Mouse (Mus musculus): ENCODE measurements around the gene Fbxl18. TPM values are rescaled to one million over a fixed set of nuclear protein-coding genes. Genes with fewer than 3 reads are reported as not detected.
"Not testable (repeated sequence)": the region's sequence is repeated elsewhere in the genome, so short reads cannot be mapped to it uniquely, and the experiment has no call there.

Gene Fbxl18
- polyA plus RNA-seq, 1 experiment = 9.9 TPM

DNA sequence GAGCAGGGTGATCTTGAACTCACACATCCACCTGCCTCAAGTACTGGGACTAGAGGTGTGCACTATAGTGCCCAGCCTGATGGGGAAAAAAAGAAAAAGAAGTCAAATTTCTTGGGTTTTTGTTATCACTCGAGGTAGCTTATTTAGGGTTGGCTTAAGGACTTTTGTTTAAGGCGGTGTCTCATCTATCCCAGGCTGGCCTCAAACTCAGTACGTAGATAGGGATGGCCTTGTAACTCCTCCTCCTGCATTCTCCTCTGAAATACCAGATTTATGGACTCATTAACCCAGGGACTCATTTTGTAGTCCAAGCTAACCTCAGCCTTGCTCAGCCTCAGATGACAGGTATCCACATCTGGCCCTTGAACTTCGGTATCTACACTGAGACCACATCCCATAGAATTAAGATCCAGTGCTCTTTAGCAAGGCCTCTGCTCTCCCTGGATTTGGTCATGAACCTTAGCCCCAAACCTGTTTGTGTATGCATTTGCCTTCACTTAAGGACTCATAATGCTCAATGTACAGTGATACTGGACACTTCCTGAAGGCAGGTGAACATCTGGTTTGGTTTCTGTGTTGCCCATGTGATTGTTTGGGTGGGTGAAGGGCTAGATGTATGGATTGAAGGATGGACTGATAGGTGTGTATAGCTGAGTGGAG is 6.8 kb upstream of the Fbxl18 start:
- no peak for DNase-seq (ENCODE audit: low read depth, low spot score)
- 28% methylated on average over 4 of the region's 4 CpGs for WGBS

DNA sequence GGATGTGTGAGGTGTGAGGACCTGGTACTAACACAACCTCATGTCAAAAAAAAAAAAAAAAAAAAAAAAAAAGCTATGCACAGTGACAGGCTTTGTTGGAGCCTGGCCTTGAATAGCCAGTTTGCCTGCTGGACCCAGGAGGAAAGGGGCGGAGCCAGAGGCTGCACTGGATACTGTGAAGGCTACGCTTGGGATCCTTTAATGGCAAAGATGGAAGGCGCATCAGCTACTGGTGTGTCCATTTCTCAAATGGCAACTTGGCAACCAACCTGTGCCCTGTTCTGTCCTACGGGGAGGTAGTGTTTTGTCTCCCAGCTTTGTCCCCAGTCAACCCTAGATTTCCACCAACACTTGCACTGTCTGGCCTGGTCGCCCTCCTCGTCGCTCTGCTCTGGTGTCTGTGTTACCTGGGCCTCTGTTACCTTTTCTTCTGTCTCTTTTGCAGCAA is 6.2 kb upstream of the Fbxl18 start:
- WGBS = 64% methylated on average over 7 of the region's 7 CpGs

GRCm38 (mm10) chr5:142900651-142901050 is 5.4 kb upstream of the Fbxl18 start:
- 70% methylated on average over 7 of the region's 7 CpGs for WGBS
- DNase-seq (ENCODE audit: low read depth, low spot score) = no peak

More for the DNA sequence above, 6.2 kb upstream of the Fbxl18 start:
- no peak for DNase-seq (ENCODE audit: low read depth, low spot score)

DNA sequence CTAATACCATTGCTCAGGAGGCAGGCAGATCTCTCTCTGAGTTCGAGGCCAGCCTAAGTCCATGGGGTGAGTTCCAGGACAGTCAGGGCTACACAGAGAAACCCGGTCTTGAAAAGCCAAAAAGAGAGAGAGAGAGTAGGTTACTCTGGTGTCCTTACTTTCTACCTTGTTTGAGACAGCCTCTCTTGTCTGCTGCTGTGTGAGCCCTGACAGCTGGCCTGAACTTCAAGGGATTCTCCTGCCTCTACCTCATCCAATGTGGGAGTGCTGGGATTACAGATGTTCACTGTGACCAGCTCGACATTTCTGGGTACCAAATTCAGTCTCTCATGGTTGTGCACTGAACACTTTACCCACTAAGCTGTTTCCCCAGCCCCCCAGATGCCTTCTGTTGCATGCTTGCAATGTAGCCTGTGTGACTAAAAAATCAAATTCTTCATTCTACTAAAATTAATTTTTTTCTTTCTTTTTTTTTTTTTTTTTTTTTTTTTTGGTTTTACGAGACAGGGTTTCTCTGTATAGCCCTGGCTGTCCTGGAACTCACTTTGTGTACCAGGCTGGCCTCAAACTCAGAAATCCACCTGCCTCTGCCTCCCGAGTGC is 4.8 kb upstream of the Fbxl18 start:
- DNase-seq (ENCODE audit: low read depth, low spot score) = no peak
- WGBS = 61% methylated on average over 5 of the region's 5 CpGs

GRCm38 (mm10) chr5:142899057-142899601 is 3.9 kb upstream of the Fbxl18 start:
- no peak for DNase-seq (ENCODE audit: low read depth, low spot score)
- 73% methylated on average over 9 of the region's 9 CpGs for WGBS

DNA sequence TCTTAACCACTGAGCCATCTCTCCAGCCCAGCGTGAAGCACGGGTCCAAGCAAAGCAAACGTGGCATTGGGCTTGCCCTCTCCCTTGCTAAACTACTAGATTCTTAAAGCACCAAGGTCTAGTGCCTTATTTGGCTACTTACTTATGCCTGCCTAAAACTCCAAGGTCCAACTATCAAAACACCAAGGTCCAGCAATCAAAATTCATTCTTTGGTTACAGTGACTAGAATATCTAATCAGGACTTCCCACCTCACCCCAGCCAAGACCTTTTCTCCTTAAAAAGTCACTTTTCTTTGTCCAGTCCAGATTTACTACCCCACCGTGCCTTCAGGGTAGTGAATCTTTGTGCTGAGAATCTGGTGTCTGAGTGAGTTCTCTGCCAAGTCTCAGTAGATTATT is 3.1 kb upstream of the Fbxl18 start:
- 79% methylated on average over 4 of the region's 4 CpGs for WGBS

GRCm38 (mm10) chr5:142897568-142898248 is 2.5 kb upstream of the Fbxl18 start:
- WGBS = 40% methylated on average over 7 of the region's 7 CpGs
- DNase-seq (ENCODE audit: low read depth, low spot score) = no peak

More for the DNA sequence above, 3.1 kb upstream of the Fbxl18 start:
- DNase-seq (ENCODE audit: low read depth, low spot score) = no peak

- DNase-seq (ENCODE audit: low read depth, low spot score) = no peak
- 67% methylated on average over 5 of the region's 5 CpGs for WGBS
These were observed 1.5 kb upstream of the Fbxl18 start for GRCm38 (mm10) chr5:142896713-142897112.

- 49% methylated on average over 10 of the region's 10 CpGs for WGBS
These were observed 971 bp upstream of the Fbxl18 start for GRCm38 (mm10) chr5:142896192-142896591.

GRCm38 (mm10) chr5:142891396-142891795 is 3.8 kb downstream of the Fbxl18 start:
- no peak for DNase-seq (ENCODE audit: low read depth, low spot score)

More at GRCm38 (mm10) chr5:142896192-142896591, 971 bp upstream of the Fbxl18 start:
- DNase-seq (ENCODE audit: low read depth, low spot score) = no peak

GRCm38 (mm10) chr5:142887533-142887932 is 7.7 kb downstream of the Fbxl18 start:
- not testable (repeated sequence) for DNase-seq (ENCODE audit: low read depth, low spot score)
- WGBS = 86% methylated on average over 3 of the region's 3 CpGs

More at GRCm38 (mm10) chr5:142891396-142891795, 3.8 kb downstream of the Fbxl18 start:
- 79% methylated on average over 6 of the region's 6 CpGs for WGBS

DNA sequence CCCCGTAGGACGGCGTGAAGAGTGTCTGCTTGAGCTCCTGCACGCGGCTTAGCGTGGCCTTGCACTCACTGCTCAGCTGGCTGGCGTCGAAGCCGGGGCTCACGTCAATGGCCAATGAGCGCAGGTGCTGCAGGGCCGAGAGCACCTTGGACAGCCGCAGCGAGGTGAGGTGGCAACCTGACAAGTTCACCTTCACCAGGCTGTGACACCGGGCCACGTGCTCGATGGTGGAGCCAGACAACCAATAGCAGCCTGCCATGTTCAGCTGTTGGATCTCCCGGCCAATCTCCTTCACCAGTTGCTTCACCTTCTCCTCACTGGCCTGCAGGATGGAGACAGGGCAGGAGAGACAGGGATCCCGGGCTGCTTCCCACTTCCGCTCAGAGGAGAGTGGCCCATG is 8.5 kb downstream of the Fbxl18 start:
- 94% methylated on average over 20 of the region's 20 CpGs for WGBS
- no peak for DNase-seq (ENCODE audit: low read depth, low spot score)

- WGBS = 95% methylated on average over 19 of the region's 19 CpGs
- no peak for DNase-seq (ENCODE audit: low read depth, low spot score)
These were observed 9.0 kb downstream of the Fbxl18 start for GRCm38 (mm10) chr5:142886181-142886580.

- 83% methylated on average over 11 of the region's 11 CpGs for WGBS
- DNase-seq (ENCODE audit: low read depth, low spot score) = no peak
These were observed 12.8 kb downstream of the Fbxl18 start for GRCm38 (mm10) chr5:142882471-142882870.

- 79% methylated on average over 8 of the region's 8 CpGs for WGBS
These were observed 13.3 kb downstream of the Fbxl18 start for GRCm38 (mm10) chr5:142881936-142882335.

DNA sequence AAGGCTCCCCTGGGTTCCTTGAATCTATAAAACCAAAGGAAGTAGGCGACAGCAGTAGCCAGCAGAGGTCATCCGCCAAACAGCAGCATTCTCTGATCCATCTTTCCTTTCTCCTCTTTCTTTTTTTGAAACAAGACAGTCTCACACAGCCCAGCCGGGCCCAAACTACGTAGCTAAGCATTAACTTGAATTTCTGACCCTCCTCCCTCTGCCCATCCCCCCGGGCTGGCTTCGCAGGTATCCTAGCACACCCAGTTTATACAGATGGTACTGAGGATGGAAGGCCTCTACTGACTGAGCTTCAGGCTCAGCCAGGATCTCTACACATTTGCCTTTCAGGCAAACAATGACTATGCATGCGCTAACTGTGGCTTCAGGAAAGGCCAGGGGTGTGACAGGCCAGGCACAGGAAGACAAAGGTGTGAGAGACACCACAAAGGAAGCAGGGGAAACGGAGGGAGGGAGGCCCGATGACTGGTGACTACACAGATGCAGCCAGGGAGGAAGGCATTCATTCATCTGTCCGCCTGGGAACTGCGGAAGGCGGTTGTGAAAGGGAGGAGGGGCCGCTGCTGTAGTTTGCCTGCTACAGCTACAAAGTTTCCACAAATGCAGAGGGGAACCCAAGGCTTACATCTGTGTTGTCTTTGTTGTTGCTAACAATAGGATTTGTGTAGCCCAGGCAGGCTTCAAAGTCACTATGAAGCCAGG is 14.3 kb downstream of the Fbxl18 start:
- 60% methylated on average over 13 of the region's 13 CpGs for WGBS
- DNase-seq (ENCODE audit: low read depth, low spot score) = no peak

More at GRCm38 (mm10) chr5:142881936-142882335, 13.3 kb downstream of the Fbxl18 start:
- DNase-seq (ENCODE audit: low read depth, low spot score) = no peak

- DNase-seq (ENCODE audit: low read depth, low spot score) = no peak
- 84% methylated on average over 6 of the region's 6 CpGs for WGBS
These were observed 15.0 kb downstream of the Fbxl18 start for GRCm38 (mm10) chr5:142880246-142880645.

DNA sequence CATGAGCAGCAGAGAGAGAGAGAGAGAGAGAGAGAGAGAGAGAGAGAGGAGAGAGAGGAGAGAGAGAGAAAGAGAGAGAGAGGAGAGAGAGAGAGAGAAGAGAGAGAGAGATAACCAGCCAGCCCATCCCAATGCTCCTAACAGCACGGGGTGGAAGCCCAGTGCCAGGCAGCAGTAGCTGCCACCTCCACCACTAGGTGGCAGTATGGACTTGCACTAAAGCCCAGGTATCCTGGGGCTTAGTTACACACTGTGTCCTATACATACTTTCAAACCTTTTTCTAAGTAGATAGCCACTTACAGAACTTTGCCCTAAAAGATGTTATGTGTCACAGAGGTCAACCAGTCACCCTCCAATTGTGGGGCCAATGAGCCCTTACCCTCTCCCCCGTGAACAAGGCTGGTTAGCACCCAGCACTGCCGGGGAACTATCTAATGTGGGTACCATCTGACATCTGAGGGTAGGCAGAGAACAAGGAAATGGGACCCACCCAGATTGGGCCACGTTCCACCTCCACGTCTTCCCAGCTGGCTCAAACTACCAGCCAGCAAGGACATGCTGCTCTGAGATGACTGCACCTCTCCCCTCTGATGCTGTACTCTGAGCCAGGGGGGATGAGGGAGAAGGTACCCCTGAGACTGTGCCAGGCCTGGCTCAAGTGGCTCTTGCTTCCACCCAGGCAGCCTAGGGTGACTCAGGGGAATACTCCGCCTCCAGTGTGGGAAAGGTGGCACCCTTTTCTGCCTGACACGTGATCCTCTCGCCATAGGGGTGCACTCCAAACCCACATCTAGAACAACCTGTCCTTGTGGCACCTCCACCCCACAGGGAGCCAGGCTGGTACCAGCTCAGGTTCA is 15.7 kb downstream of the Fbxl18 start:
- DNase-seq (ENCODE audit: low read depth, low spot score) = no peak
- 56% methylated on average over 8 of the region's 8 CpGs for WGBS

- WGBS = 80% methylated on average over 15 of the region's 15 CpGs
These were observed 16.7 kb downstream of the Fbxl18 start for GRCm38 (mm10) chr5:142878570-142878969.

More at GRCm38 (mm10) chr5:142878570-142878969, 16.7 kb downstream of the Fbxl18 start:
- DNase-seq (ENCODE audit: low read depth, low spot score) = no peak
